Mouse (Mus musculus) CH12.LX (cell line): ENCODE measurements around the gene Trpm3. TPM values are rescaled to one million over a fixed set of nuclear protein-coding genes. Genes with fewer than 3 reads are reported as not detected.

Experiments used
- DNase-seq: peaks from one replicate; pipeline ENCODE4 v3.0.0-alpha.2; 2013; ENCODE audit errors: extremely low read depth
- H3K27ac ChIP-seq: 2 replicates; pipeline ENCODE4 v1.5.1; 2012; ENCODE audit warnings: low read depth, mild to moderate bottlenecking, control low read depth, moderate library complexity; ENCODE audit not compliant: insufficient read depth
- H3K27me3 ChIP-seq: replicated peaks from 2 replicates; pipeline ENCODE3; 2012; ENCODE audit warnings: inconsistent platforms
- H3K36me3 ChIP-seq, 2 experiments: replicated peaks in 1 of 2; 2 replicates each; pipeline versions ENCODE3 to v1.6.1; 2012; ENCODE audit warnings: inconsistent platforms in 1 of 2, low read length in 1 of 2, mild to moderate bottlenecking in 1 of 2, mixed read lengths in 1 of 2, moderate library complexity in 1 of 2; ENCODE audit not compliant: control insufficient read depth in 1 of 2, insufficient read depth in 1 of 2
- H3K4me1 ChIP-seq, 2 experiments: 2 replicates each; pipeline ENCODE4 v1.6.1; 2012; ENCODE audit warnings: inconsistent platforms in 1 of 2, moderate library complexity in 1 of 2; ENCODE audit not compliant: insufficient read depth in 2 of 2, control insufficient read depth in 1 of 2
- H3K4me2 ChIP-seq: 2 replicates; pipeline ENCODE4 v1.6.1; 2012; ENCODE audit warnings: low read depth, mild to moderate bottlenecking, control low read depth; ENCODE audit not compliant: poor library complexity, insufficient read depth, severe bottlenecking
- H3K4me3 ChIP-seq, 3 experiments: fragments of 150-350 bp in 1 of 3; sonication (generic) in 1 of 3; replicated peaks in 1 of 3; 2 replicates each; pipeline versions ENCODE3 to v1.5.1; 2011 to 2012; ENCODE audit warnings: low read depth in 2 of 3, low read length in 2 of 3, mild to moderate bottlenecking in 2 of 3, moderate library complexity in 2 of 3, control low read depth in 1 of 3, improper control_type of control experiment in 1 of 3, inconsistent platforms in 1 of 3, mixed read lengths in 1 of 3; ENCODE audit not compliant: poor library complexity in 1 of 3
- H3K79me2 ChIP-seq: replicated peaks from 2 replicates; pipeline ENCODE4 v1.6.1; 2012; ENCODE audit warnings: mild to moderate bottlenecking, moderate library complexity; ENCODE audit not compliant: control insufficient read depth, poor library complexity, insufficient read depth, severe bottlenecking; ENCODE audit errors: extremely low read depth
- H3K9ac ChIP-seq: 2 replicates; pipeline ENCODE4 v1.6.1; 2012; ENCODE audit warnings: low read depth, mild to moderate bottlenecking, control low read depth, moderate library complexity; ENCODE audit not compliant: insufficient read depth
- H3K9me3 ChIP-seq: replicated peaks from 2 replicates; pipeline ENCODE3; 2012; ENCODE audit warnings: low read length, inconsistent platforms, mixed read lengths
- CHD1 ChIP-seq: IDR thresholded peaks from 2 replicates; pipeline ENCODE4 v1.6.1; 2012; ENCODE audit warnings: low read depth, low read length, improper control_type of control experiment, inconsistent platforms
- CHD2 ChIP-seq: IDR thresholded peaks from 2 replicates; pipeline ENCODE4 v1.6.1; 2011; ENCODE audit warnings: low read length, improper control_type of control experiment
- CTCF ChIP-seq, 2 experiments: IDR thresholded peaks in 1 of 2; conservative IDR thresholded peaks in 1 of 2; 2 replicates each; pipeline ENCODE4 v1.5.1; 2011 to 2012; ENCODE audit warnings: low read depth in 2 of 2, low read length in 2 of 2, improper control_type of control experiment in 1 of 2, inconsistent platforms in 1 of 2, mild to moderate bottlenecking in 1 of 2, moderate library complexity in 1 of 2
- EP300 ChIP-seq: IDR thresholded peaks from 2 replicates; pipeline ENCODE4 v1.6.1; 2011; ENCODE audit warnings: low read length, improper control_type of control experiment
- HCFC1 ChIP-seq: IDR thresholded peaks from 2 replicates; pipeline ENCODE4 v1.6.1; 2012; ENCODE audit warnings: low read depth, mild to moderate bottlenecking, inconsistent platforms, low read length, improper control_type of control experiment
- IRF4 ChIP-seq: IDR thresholded peaks from 2 replicates; pipeline ENCODE4 v1.6.1; 2014; ENCODE audit warnings: low read depth, mild to moderate bottlenecking, inconsistent platforms, low read length, improper control_type of control experiment
- KAT2A ChIP-seq: IDR thresholded peaks from 2 replicates; pipeline ENCODE4 v1.6.1; 2012; ENCODE audit warnings: low read length, improper control_type of control experiment, inconsistent platforms; ENCODE audit not compliant: insufficient replicate concordance
- MAFK ChIP-seq: IDR thresholded peaks from 2 replicates; pipeline ENCODE4 v1.6.1; 2011; ENCODE audit warnings: low read length, improper control_type of control experiment; ENCODE audit not compliant: insufficient replicate concordance
- MXI1 ChIP-seq: IDR thresholded peaks from 2 replicates; pipeline ENCODE4 v1.6.1; 2011; ENCODE audit warnings: mild to moderate bottlenecking, low read depth, low read length, improper control_type of control experiment
- NELFE ChIP-seq: IDR thresholded peaks from 2 replicates; pipeline ENCODE4 v1.6.1; 2011; ENCODE audit warnings: low read depth, low read length, improper control_type of control experiment
- RAD21 ChIP-seq: IDR thresholded peaks from 2 replicates; pipeline ENCODE4 v1.6.1; 2011; ENCODE audit warnings: low read depth, mild to moderate bottlenecking, low read length, improper control_type of control experiment, moderate library complexity
- RCOR1 ChIP-seq: conservative IDR thresholded peaks from 2 replicates; pipeline ENCODE4 v1.6.1; 2012; ENCODE audit warnings: low read depth, mild to moderate bottlenecking, inconsistent platforms, low read length, improper control_type of control experiment
- UBTF ChIP-seq: IDR thresholded peaks from 2 replicates; pipeline ENCODE4 v1.6.1; 2012; ENCODE audit warnings: low read depth, mild to moderate bottlenecking, inconsistent platforms, low read length, improper control_type of control experiment, moderate library complexity
- USF1 ChIP-seq: IDR thresholded peaks from 2 replicates; pipeline ENCODE4 v1.6.1; 2014; ENCODE audit warnings: low read depth, mild to moderate bottlenecking, inconsistent platforms, low read length, improper control_type of control experiment
- USF2 ChIP-seq: conservative IDR thresholded peaks from 2 replicates; pipeline ENCODE4 v1.6.1; 2011; ENCODE audit warnings: low read depth, low read length, improper control_type of control experiment
- ZC3H11A ChIP-seq: IDR thresholded peaks from 2 replicates; pipeline ENCODE4 v1.6.1; 2012; ENCODE audit warnings: low read depth, mild to moderate bottlenecking, inconsistent platforms, low read length, improper control_type of control experiment
- ZKSCAN1 ChIP-seq: IDR thresholded peaks from 2 replicates; pipeline ENCODE4 v1.6.1; 2012; ENCODE audit warnings: low read depth, inconsistent platforms, low read length, improper control_type of control experiment, borderline replicate concordance
- ZMIZ1 ChIP-seq: IDR thresholded peaks from 2 replicates; pipeline ENCODE4 v1.6.1; 2012; ENCODE audit warnings: low read depth, mild to moderate bottlenecking, inconsistent platforms, low read length, improper control_type of control experiment
- ZNF384 ChIP-seq: IDR thresholded peaks from 2 replicates; pipeline ENCODE4 v1.6.1; 2012; ENCODE audit warnings: low read depth, low read length, improper control_type of control experiment, inconsistent platforms
- dilution Hi-C: fragments of 300-500 bp; cut with MboI; formaldehyde crosslinking; loops from 2 replicates; pipeline ENCODE4 v1.14.3; 2020; ENCODE audit warnings: low sequenced_read_pairs; ENCODE audit not compliant: extremely low pct_unique_long_range_greater_than_20kb, extremely low pct_ligation_motif_present
- in situ Hi-C: fragments of 300-500 bp; cut with MboI; formaldehyde crosslinking; loops from 3 replicates; pipeline ENCODE4 v1.14.3; 2019; ENCODE audit warnings: low sequenced_read_pairs, low pct_ligation_motif_present, low pct_unique_long_range_greater_than_20kb, mixed read lengths
- polyA plus RNA-seq: library from polyadenylated mRNA; unstranded; fragments of >175 nt; gene quantifications from 2 replicates; pipeline ENCODE4 v1.2.1, GENCODE M21; 2012; ENCODE audit warnings: low read depth; ENCODE audit not compliant: insufficient read length
- total RNA-seq, 2 experiments: library from RNA; depleted of rRNA; stranded (reverse); fragments of 300-350 nt in 1 of 2; fragments of >200 nt in 1 of 2; gene quantifications; 2 replicates each; pipeline ENCODE4 v1.2.3; 2012 to 2014

Gene Trpm3
- total and polyA plus RNA-seq, 3 experiments: 0.01 TPM; not detected in 2

DNA sequence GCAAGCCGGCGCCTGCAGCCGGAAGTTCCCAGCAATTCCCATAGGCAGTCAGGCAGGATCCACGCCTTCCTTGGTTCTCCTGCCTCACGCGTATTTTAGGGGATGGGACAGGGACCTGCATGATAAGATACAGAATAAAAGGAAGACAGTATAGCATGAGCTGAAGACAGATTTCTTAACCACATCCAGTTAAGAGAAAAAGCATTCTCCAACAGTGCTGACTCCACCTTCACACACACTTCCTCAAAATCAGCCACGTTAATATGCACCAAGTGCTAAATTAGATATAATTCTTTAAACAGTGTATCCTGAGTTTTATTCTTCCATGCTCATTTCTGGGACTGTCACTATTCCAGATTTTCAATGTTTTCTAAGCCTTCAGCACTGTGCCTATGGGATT lies 839.9 kb downstream of the Trpm3 start:
- Histone ChIP-seq H3K79me2 (no peaks in the 10 kb centered on the region), H3K27ac (no peak overlapping the region), H3K4me2 (no peak overlapping the region), H3K36me3 (no peaks in the 10 kb centered on the region), H3K9me3 (no peaks in the 10 kb centered on the region), H3K9ac (no peak overlapping the region), H3K4me3 (no peak overlapping the region), H3K27me3 (no peaks in the 10 kb centered on the region), H3K4me1 (peaks cover 4 to 5% of the 10 kb centered on the region in 2 experiments; a peak in 3 of 4 replicates)
- dilution Hi-C loops: no loop called here
- in situ Hi-C loops: no loop called here
- DNase-seq: no peak
- TF ChIP-seq CHD1: no peak
- no peak for TF ChIP-seq MAFK
- TF ChIP-seq ZC3H11A: no peak
- no peak for TF ChIP-seq IRF4

DNA sequence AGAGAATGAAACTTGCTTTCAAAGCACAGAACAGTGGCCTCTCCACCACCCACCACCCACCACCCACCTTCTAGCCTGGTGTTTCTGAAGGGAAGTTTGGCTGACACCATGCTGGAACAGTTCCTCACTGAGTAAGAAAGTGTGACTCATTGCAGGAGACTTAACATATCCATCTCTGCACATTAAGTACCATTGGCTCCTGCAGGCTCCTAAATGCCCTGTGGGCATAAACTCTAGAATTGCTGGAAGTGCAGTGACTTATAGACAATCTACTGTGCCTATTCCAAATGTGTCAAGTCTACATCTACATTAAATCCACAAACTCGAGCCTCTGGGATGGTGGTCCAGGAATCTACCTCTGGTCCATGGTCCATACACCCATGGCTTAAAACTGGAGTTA lies 840.3 kb downstream of the Trpm3 start:
- H3K9me3 ChIP-seq: no peaks in the 10 kb centered on the region
- in situ Hi-C loops (no loop called here), dilution Hi-C loops (no loop called here)
- peaks cover 4 to 5% of the 10 kb centered on the region in 2 experiments; a peak in 3 of 4 replicates for H3K4me1 ChIP-seq
- TF ChIP-seq CHD1: no peak
- TF ChIP-seq HCFC1: no peak
- no peak for TF ChIP-seq ZC3H11A
- TF ChIP-seq ZMIZ1: no peak
- TF ChIP-seq KAT2A: no peak
- TF ChIP-seq ZNF384: no peak
- TF ChIP-seq IRF4: no peak
- TF ChIP-seq MXI1: no peak
- no peak for TF ChIP-seq USF2
- TF ChIP-seq NELFE: no peak
- no peak for TF ChIP-seq RCOR1
- no peak for TF ChIP-seq RAD21
- no peak for TF ChIP-seq UBTF
- TF ChIP-seq CTCF (conservative IDR thresholded peaks at IDR 0.05 in 1 of 2, IDR thresholded peaks at IDR 0.05 in 1 of 2; ENCODE audit: low read depth in 2 of 2, low read length in 2 of 2): no peak
- no peak for TF ChIP-seq USF1
- no peak for TF ChIP-seq EP300
- no peak for TF ChIP-seq CHD2
- TF ChIP-seq ZKSCAN1: no peak
- TF ChIP-seq, all 38 proteins: peak for 0
- H3K27ac ChIP-seq: no peak overlapping the region
- no peak overlapping the region for H3K4me3 ChIP-seq
- H3K79me2 ChIP-seq: no peaks in the 10 kb centered on the region
- H3K36me3 ChIP-seq: no peaks in the 10 kb centered on the region
- H3K27me3 ChIP-seq: no peaks in the 10 kb centered on the region
- H3K9ac ChIP-seq: no peak overlapping the region
- no peak overlapping the region for H3K4me2 ChIP-seq
- no peak for DNase-seq
